Mouse (Mus musculus): ENCODE data around the gene Cops4.

GRCm38 (mm10) chr5:100581622-100582434 is 63.7 kb downstream of the Cops4 start:
- TF ChIP-seq CTCF (IDR thresholded peaks at IDR 0.05; ENCODE audit: control insufficient read depth, insufficient read depth, insufficient replicate concordance, low read depth, low read length) (no peak), POLR2A (IDR thresholded peaks at IDR 0.05; ENCODE audit: control insufficient read depth, low read depth, low read length) (no peak)
